Mouse (Mus musculus) spleen, adult 2 months (tissue): ENCODE measurements around the gene Gm21897.

Experiments
- CTCF ChIP-seq: fragments of 200-500 bp; IDR thresholded peaks from 2 replicates; pipeline ENCODE4 v1.5.1; 2011; ENCODE audit warnings: mild to moderate bottlenecking, inconsistent platforms; ENCODE audit not compliant: insufficient read depth, insufficient read length, insufficient replicate concordance; ENCODE audit errors: extremely low read depth
- POLR2A ChIP-seq: fragments of 200-500 bp; IDR thresholded peaks from 2 replicates; pipeline ENCODE4 v1.6.1; 2011; ENCODE audit warnings: low read depth, low read length, inconsistent platforms

GRCm38 (mm10) chr16:15293041-15293440 lies 24.2 kb upstream of the Gm21897 start:
- TF ChIP-seq CTCF (no peak), POLR2A (no peak)
